Mouse (Mus musculus): ENCODE measurements around the gene Rps6ka2. TPM values are rescaled to one million over a fixed set of nuclear protein-coding genes. Genes with fewer than 3 reads are reported as not detected.
"Not testable (repeated sequence)": the region's sequence is repeated elsewhere in the genome, so short reads cannot be mapped to it uniquely, and the experiment has no call there.

The Rps6ka2 gene
- polyA plus RNA-seq, 1 experiment: not detected

DNA sequence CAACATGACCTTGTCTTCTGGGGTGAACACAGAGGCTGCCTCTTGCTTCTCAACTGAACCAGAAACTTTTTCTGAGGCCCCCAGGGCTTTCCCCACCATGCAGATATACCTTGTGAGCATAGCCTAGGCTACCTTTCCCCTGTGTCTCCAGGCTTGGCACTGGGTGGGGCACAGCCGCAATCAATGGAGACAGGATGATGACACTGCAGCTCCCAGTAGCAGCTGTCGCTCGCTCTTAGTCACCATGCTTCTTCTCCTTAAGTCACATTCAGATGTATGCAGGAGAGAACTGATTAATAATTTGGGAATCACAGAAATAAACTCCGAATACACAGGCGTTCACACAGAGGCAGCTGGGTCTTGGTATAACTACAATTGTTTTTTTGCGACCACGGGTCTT, 4.4 kb upstream of the Rps6ka2 start:
- Histone ChIP-seq H3K4me3 (ENCODE audit: insufficient read depth, low read depth, low read length) (no peak overlapping the region), H3K27ac (ENCODE audit: insufficient read depth, low read depth, low read length) (no peak overlapping the region), H3K4me1 (ENCODE audit: control insufficient read depth, insufficient read depth, low read length) (peaks cover 4% of the 10 kb centered on the region)
- TF ChIP-seq POLR2A (IDR thresholded peaks at IDR 0.05; ENCODE audit: insufficient read depth, low read depth, low read length) (no peak), CTCF (IDR thresholded peaks at IDR 0.05; ENCODE audit: insufficient read depth, low read depth, low read length) (no peak)
- 99% methylated on average over 7 of the region's 7 CpGs for WGBS

DNA sequence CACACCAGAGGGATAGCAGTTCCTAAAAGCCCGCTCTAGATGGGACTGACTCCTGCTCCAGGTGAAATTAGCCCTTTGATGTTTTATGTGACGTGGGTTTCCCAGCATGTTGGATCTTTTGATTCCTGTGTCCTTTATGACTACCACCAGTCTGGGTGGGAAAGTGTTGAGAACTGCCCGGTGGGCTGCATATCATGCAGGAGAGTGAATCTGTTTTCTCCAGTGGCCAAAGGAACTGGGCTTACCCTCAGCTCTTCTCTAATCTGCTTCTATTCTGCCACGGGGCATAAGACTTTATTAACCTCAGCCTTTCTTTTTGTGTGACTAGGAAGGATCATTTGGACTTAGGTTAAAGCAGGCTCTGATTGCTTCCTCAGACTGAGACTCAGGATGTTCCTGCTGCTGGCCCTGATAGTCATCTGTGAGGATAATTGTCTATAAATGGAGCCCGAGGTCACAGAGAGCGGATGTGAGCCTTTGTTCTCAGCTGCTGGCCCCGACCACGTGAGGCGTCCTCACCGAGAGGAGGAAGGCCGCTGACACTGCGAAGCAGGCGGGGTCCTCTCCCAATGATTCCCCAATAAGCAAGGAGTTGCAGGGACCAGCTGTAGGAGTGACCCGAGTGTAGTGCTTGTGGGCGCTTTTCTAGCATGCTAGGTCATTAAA, 821 bp upstream of the Rps6ka2 start:
- H3K4me3 ChIP-seq (ENCODE audit: insufficient read depth, low read depth, low read length): peak overlapping the region; percentile 75
- 15% methylated on average over 15 of the region's 15 CpGs for WGBS
- H3K4me1 ChIP-seq (ENCODE audit: control insufficient read depth, insufficient read depth, low read length): peaks cover 8% of the 10 kb centered on the region
- peak overlapping the region; percentile 47 for H3K27ac ChIP-seq (ENCODE audit: insufficient read depth, low read depth, low read length)
- TF ChIP-seq CTCF (IDR thresholded peaks at IDR 0.05; ENCODE audit: insufficient read depth, low read depth, low read length) (no peak), POLR2A (IDR thresholded peaks at IDR 0.05; ENCODE audit: insufficient read depth, low read depth, low read length) (no peak)

DNA sequence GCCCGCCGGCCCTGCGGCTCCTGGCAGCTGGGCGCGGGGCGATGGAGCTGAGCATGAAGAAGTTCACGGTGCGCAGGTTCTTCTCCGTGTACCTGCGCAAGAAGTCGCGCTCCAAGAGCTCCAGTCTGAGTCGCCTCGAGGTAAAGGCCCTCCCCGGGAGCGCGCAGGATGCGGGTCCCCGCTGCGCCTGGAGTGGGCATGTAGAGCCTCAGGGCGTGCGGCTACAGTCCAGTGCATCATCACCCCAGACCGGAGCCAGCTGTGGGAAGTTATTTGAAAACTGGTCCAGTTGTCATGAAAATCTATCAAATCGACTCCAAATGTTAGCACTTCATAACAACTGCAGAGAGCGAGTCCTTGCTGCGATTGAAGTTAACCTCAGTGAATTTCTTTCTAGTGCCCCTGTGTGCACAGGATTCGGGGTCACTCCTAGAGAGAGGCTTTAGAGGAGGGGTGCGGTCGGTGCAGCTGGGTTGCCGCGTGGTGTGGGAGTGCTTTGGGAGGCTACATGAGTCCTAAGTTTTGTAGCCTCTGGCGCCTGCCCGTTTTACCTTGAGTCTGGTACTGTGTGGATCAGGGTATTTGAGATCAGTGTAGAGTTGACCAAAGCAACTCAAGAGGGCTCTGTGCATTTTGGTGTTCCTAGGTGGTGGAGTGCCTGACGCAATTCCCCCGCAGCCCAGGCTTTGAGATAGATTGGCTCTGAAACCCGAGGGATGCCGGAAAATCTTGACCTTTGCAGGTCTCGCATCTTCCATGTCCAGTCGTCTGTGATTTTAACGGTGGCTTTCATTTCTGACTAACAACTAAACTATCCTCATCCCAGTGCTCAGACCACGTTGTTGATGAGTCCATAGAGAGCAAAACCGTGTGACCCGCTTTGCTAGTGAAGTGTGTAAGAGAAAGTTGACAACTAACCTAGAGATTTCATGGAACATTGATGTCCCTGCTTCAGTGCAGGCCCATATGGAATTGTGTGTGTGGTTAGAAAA, 685 bp downstream of the Rps6ka2 start:
- TF ChIP-seq POLR2A (IDR thresholded peaks at IDR 0.05; ENCODE audit: insufficient read depth, low read depth, low read length) (no peak), CTCF (IDR thresholded peaks at IDR 0.05; ENCODE audit: insufficient read depth, low read depth, low read length) (no peak)
- H3K27ac ChIP-seq (ENCODE audit: insufficient read depth, low read depth, low read length): 0 out of 2 replicates have a peak overlapping the region, but pooled peaks have one; percentile 9
- 6% methylated on average over 43 of the region's 43 CpGs for WGBS
- peaks cover 8% of the 10 kb centered on the region for H3K4me1 ChIP-seq (ENCODE audit: control insufficient read depth, insufficient read depth, low read length)
- H3K4me3 ChIP-seq (ENCODE audit: insufficient read depth, low read depth, low read length): peak overlapping the region; percentile 75

DNA sequence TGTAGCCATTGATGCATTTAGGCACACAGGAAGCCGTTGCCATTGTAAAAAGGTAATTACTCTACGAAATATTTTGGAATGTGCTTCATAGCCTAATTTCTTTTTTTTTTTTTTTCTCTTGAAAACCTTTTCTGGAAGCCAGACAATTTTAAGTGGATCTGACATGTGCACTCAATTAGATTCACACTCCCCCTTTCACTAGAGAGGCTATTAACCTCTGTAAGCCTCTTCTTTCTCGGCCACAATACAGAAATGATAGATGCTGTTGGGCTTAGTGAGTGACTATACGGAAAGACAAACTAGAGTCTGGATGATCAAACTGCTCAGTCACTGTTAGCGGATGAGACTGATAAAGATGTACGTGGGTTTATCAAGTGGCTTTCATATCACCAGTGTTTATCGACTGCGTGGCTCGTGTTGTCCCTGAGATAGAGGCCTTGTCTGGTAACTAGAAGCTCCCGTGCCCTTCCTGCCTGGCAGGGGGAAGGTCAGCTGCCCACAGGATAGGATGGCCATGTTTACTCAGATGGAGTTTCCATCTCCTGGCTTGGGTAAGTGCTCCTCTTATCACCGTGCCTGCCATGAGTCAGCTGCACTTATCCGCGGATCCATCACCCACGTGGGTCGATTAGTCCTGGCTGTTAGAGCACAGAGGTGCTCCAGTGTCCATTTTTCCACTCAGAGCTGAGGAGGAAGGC, 3.6 kb downstream of the Rps6ka2 start:
- H3K4me3 ChIP-seq (ENCODE audit: insufficient read depth, low read depth, low read length): no peak overlapping the region
- TF ChIP-seq POLR2A (IDR thresholded peaks at IDR 0.05; ENCODE audit: insufficient read depth, low read depth, low read length) (no peak), CTCF (IDR thresholded peaks at IDR 0.05; ENCODE audit: insufficient read depth, low read depth, low read length) (no peak)
- 84% methylated on average over 15 of the region's 15 CpGs for WGBS

DNA sequence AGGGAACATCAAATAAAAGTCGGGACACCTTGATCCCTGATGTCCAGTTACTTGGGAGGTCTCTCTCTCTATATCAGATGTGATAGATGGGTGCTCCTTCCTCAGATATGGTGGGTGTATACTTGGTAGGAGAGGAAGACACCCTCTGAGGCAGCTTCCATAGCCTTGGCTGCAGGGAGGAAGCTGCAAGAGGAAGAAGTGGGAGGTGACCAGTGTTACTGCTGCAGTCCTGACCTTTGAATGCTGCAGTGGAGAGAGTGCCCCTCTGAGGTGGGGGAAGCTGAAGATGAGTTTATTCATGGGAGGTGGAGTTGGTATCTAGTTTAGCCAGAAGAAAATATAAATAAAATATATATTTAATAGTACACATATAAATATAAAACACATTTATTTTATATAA, 5.4 kb downstream of the Rps6ka2 start:
- TF ChIP-seq CTCF (IDR thresholded peaks at IDR 0.05; ENCODE audit: insufficient read depth, low read depth, low read length) (no peak), POLR2A (IDR thresholded peaks at IDR 0.05; ENCODE audit: insufficient read depth, low read depth, low read length) (no peak)
- Histone ChIP-seq H3K4me3 (ENCODE audit: insufficient read depth, low read depth, low read length) (no peak overlapping the region), H3K27ac (ENCODE audit: insufficient read depth, low read depth, low read length) (no peak overlapping the region), H3K4me1 (ENCODE audit: control insufficient read depth, insufficient read depth, low read length) (peaks cover 7% of the 10 kb centered on the region)
- 72% methylated on average over 1 of the region's 1 CpGs for WGBS

More for the DNA sequence above, 3.6 kb downstream of the Rps6ka2 start:
- peaks cover 8% of the 10 kb centered on the region for H3K4me1 ChIP-seq (ENCODE audit: control insufficient read depth, insufficient read depth, low read length)
- H3K27ac ChIP-seq (ENCODE audit: insufficient read depth, low read depth, low read length): no peak overlapping the region

DNA sequence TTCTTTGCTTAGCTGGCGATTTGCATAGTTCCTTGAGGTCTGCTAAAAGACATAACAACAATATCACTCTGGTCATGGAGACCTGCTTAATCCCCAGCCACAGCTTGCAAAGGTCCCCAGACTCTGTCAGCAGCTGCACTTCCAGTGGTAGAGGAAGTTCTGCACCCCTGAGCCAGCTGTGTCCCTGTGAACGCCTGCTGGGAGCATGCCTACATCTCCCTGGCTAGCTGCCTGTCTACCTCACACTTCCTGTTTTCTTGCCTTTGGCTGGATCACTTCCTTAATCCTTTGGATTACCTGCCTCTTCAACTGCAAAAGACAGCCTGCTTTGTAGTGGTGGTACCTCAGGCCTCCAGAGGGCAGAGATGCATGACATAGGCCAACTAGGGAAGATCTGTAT, 6.5 kb downstream of the Rps6ka2 start:
- no peak for TF ChIP-seq POLR2A (IDR thresholded peaks at IDR 0.05; ENCODE audit: insufficient read depth, low read depth, low read length)
- no peak for TF ChIP-seq CTCF (IDR thresholded peaks at IDR 0.05; ENCODE audit: insufficient read depth, low read depth, low read length)
- Histone ChIP-seq H3K27ac (ENCODE audit: insufficient read depth, low read depth, low read length) (no peak overlapping the region), H3K4me3 (ENCODE audit: insufficient read depth, low read depth, low read length) (no peak overlapping the region), H3K4me1 (ENCODE audit: control insufficient read depth, insufficient read depth, low read length) (peaks cover 3% of the 10 kb centered on the region; the same call in 1 of the 2 replicates)
- WGBS: 51% methylated on average over 2 of the region's 2 CpGs

DNA sequence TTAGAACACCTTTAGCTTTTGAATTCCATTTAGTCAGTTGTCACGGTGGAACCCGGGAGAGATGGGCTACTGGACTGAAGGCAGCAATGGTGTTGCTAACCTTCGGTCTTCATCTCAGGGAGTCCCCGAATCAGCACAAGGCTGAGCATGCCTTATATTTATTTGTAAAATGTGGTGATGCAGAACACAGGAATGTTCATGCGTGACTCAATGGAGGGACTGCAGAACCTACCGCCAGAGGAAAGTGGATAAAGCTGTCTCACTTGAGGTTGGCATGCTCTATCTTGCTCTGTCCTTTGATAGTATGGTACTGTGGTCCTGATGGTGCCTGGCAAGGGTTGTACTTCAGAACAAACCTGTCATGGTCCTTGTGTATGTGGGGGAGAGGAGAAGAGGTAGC, 8.3 kb downstream of the Rps6ka2 start:
- TF ChIP-seq CTCF (IDR thresholded peaks at IDR 0.05; ENCODE audit: insufficient read depth, low read depth, low read length) (no peak), POLR2A (IDR thresholded peaks at IDR 0.05; ENCODE audit: insufficient read depth, low read depth, low read length) (no peak)
- no peak overlapping the region for H3K4me3 ChIP-seq (ENCODE audit: insufficient read depth, low read depth, low read length)
- H3K4me1 ChIP-seq (ENCODE audit: control insufficient read depth, insufficient read depth, low read length): peaks cover 14% of the 10 kb centered on the region
- no peak overlapping the region for H3K27ac ChIP-seq (ENCODE audit: insufficient read depth, low read depth, low read length)
- 95% methylated on average over 6 of the region's 6 CpGs for WGBS

DNA sequence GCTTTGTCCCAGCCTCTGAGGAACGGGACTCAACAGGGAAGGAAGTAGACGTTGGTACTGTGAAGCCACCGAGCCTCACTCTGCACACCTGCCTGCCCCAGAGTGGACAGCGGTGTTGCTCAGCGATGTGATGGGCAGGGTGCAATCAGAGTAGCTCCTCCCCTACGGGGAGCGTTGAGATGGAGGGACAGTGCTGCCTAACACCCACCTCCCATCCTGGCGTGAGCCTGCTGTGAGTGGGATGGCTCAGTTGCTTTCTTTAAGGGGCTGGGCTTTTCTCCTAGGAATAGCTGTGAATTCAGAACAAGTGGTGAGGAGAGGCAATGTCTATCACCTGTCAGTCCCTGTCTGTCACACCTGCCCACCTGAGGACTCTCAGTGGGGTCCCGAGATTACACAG, 12.3 kb downstream of the Rps6ka2 start:
- WGBS: 60% methylated on average over 9 of the region's 9 CpGs
- TF ChIP-seq POLR2A (IDR thresholded peaks at IDR 0.05; ENCODE audit: insufficient read depth, low read depth, low read length): no peak
- no peak for TF ChIP-seq CTCF (IDR thresholded peaks at IDR 0.05; ENCODE audit: insufficient read depth, low read depth, low read length)
- Histone ChIP-seq H3K27ac (ENCODE audit: insufficient read depth, low read depth, low read length) (no peak overlapping the region), H3K4me1 (ENCODE audit: control insufficient read depth, insufficient read depth, low read length) (peaks cover 15% of the 10 kb centered on the region), H3K4me3 (ENCODE audit: insufficient read depth, low read depth, low read length) (no peak overlapping the region)

DNA sequence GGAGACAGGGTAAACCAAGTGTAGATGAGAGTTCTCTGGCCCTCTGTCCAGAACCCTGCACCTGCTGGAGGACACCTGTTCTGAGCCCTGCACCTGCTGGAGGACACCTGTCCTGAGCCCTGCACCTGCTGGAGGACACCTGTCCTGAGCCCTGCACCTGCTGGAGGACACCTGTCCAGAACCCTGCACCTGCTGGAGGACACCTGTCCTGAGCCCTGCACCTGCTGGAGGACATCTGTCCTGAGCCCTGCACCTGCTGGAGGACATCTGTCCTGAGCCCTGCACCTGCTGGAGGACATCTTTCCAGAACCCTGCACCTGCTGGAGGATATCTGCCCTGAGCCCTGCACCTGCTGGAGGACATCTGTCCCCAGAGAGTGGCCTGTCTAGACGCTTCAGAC, 17.1 kb downstream of the Rps6ka2 start:
- not testable (repeated sequence) for H3K4me3 ChIP-seq (ENCODE audit: insufficient read depth, low read depth, low read length); H3K27ac ChIP-seq (ENCODE audit: insufficient read depth, low read depth, low read length)
- H3K4me1 ChIP-seq (ENCODE audit: control insufficient read depth, insufficient read depth, low read length): peaks cover 12% of the 10 kb centered on the region
- 85% methylated on average over 1 of the region's 1 CpGs for WGBS

Data from olfactory bulb, adult 2 months (tissue).